Mouse (Mus musculus) brain, embryonic 14.5 days (tissue): ENCODE measurements around the gene Plppr5. TPM values are rescaled to one million over a fixed set of nuclear protein-coding genes. Genes with fewer than 3 reads are reported as not detected.

ENCODE experiments used
- DNase-seq: peaks from one replicate; pipeline ENCODE4 v3.0.0-alpha.2; 2011; ENCODE audit warnings: low read depth
- CTCF ChIP-seq: fragments of 200-500 bp; IDR thresholded peaks from 2 replicates; pipeline ENCODE4 v1.5.1; 2012; ENCODE audit warnings: inconsistent platforms, mild to moderate bottlenecking, moderate library complexity, borderline replicate concordance; ENCODE audit not compliant: insufficient read depth, insufficient read length; ENCODE audit errors: extremely low read depth
- POLR2A ChIP-seq: fragments of 200-500 bp; IDR thresholded peaks from 2 replicates; pipeline ENCODE4 v1.6.1; 2012; ENCODE audit warnings: mild to moderate bottlenecking, inconsistent platforms, borderline replicate concordance; ENCODE audit not compliant: poor library complexity, insufficient read depth, insufficient read length, severe bottlenecking; ENCODE audit errors: extremely low read depth
- polyA plus RNA-seq: library from polyadenylated mRNA; depleted of rRNA; stranded (reverse); fragments of >200 nt; gene quantifications from 2 replicates; pipeline ENCODE4 v1.2.3, GENCODE M21; 2012; rRNA removed

The Plppr5 gene
- polyA plus RNA-seq, result 2.1 and 3.4 TPM in 2 replicates

DNA sequence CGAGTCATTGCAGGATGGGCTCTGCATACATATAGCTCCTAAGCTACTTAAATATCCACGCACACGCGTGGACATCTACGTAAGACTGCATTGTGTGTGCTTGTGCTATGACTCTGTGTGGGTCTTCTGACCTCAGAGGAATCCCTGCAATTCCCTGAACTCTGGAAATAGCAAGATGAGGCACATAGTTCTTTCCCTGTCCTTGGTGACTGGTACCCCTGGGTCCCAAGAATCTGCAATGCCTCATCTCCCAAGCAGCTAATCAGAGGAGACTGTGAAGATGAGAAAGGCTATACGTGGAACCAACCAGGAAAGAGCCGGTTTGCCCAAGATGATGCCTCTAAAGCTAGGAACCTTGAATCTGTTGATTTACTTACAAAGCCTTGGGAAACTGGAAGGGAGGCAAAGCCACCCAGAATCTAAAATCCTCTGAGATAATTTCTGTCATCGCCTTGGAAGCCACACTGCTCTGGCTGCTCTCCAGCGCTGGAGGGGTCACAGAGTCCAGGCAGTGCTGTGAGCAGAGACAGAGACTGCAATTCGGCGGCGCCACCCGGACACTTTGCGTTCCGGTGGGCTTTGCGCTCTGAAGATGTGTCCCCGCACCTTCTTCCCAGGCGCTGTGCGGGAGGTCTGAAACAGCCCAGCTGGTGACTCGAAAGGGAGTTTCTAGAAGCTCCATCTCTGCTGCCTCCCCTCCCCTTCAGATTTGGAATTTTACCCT is at the start of gene Plppr5:
Gene Plppr5 (plus strand): TSS at position 308 of the 724 bp plus-strand sequence.
- peak; percentile 63 for DNase-seq
- no peak for TF ChIP-seq CTCF
- TF ChIP-seq POLR2A, result no peak

DNA sequence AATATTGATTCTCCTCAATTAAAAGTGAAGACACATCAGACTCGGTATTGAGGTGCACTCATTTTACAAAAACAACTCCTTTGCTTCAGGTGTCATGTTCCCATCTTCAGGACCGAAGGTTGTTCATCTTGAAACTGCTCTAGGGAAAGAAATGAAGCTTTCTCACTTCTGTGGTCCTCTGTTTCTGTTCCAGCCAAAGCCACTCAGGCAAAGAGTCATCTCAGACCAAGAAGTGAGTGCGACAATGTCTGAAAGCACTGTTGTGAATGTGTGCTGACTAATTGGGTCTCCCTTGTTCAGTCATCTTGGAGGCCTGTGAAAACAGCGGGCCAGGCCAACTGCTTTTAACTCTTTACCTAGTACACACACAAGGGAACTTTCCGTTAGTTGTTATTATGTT is 24.7 kb upstream of the Plppr5 start:
- DNase-seq, result no peak
- TF ChIP-seq POLR2A, result no peak
- no peak for TF ChIP-seq CTCF

DNA sequence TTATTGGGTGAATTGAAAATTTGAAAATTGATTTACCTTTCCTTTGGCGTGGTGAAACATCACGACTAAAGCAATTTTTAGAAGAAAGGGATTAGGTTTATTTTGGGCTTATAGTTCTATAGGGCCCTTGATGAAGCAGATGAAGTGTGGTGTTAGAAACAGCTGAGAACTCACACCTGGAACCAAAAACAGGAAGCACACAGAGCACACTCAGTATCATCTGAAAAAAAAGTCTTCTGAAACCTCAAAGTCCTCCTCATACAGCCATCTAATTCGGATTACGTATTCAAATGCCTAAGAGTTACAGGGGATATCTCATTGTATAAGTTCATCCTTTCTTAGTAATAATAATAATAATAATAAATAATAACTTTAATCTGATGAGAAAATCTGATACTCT is 24.1 kb upstream of the Plppr5 start:
- TF ChIP-seq POLR2A (no peak), CTCF (no peak)
- no peak for DNase-seq

DNA sequence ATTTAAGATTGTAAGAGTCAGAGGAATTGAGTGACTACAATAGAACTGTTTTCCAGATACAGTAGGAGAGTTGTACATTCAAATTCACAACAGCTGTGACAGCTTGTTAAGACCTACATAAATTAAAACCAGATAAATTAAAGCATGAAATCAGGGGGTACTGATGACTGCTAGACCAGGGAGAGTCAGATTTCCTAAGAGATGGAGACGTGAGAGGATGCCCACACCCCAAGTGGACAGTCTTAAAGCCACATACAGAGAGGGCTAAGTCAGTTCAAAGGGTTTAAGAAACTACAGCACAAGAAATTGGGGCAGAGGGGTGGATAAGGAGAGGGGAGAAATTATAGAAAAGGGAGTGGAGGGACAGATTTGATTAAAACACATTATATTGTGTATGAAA is 17.7 kb upstream of the Plppr5 start:
- TF ChIP-seq CTCF (no peak), POLR2A (no peak)
- peak; percentile 16 for DNase-seq

DNA sequence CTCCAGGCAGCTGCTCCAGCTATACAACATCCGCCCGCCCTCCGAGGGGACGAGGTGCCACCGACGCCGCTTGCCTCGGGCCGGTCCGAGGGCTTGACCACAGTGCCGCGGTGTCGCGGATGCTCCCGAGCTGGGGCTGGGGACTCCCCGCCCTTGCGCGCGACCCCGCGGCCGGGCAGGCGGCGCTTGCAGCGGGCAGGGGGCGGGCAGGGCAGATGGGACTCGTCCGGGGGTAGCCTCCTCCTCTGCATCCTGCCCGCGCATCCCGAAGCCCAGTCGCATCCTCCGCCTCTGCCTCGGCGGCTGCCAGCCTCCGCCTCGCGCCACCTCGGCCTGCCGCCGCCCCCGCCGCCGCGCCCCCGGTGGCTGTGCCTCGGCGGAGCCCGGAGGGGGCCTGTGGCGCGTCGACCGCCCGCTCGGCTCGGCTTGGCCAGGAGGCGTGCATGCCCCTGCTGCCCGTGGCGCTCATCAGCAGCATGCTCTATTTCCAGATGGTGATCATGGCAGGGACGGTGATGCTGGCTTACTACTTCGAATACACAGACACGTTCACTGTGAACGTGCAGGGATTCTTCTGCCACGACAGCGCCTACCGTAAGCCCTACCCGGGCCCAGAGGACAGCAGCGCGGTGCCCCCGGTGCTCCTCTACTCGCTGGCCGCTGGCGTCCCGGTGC is 754 bp downstream of the Plppr5 start:
- TF ChIP-seq POLR2A, result 0 out of 2 replicates have a peak, but pooled peaks have one; percentile 24
- TF ChIP-seq CTCF, result no peak
- DNase-seq, result peak; percentile 75

DNA sequence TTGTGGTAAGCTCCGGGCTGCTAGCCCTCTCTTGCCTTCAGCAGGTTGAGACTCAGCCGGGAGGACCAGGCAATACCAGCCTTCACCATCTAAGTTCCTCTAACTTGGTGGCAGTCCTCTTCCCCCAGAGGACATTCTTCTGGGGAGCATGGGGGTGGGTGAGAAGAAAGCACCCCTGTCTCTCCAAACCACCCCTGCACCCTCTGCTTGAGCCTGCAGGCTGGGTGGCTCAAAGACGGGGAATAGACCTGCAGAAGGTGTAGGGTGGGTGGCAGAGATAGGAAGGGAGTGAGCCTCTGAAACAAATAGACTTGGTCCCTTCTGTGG is 1.3 kb downstream of the Plppr5 start:
- TF ChIP-seq CTCF, result no peak
- TF ChIP-seq POLR2A, result no peak
- DNase-seq, result no peak

DNA sequence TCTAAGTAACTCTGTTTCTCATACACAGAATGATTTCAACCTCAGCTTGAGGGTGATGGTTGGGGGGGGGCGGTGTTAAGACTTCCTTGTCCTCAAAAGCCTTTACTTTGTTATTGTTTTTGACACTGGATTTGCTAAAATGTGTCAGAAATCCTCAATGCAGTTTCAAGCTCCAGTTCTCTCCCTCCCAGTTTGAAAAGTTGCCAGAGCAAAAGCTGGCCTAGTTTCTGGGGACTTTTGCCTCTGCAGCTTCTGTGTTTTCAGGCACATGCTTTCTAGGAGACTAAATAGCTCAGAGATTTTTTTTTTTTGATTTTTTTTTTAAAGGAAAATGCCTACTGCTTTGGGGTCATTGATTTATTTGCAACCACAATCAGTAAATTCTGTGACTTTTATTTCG is 2.7 kb downstream of the Plppr5 start:
- DNase-seq, result no peak
- TF ChIP-seq CTCF, result no peak
- no peak for TF ChIP-seq POLR2A

DNA sequence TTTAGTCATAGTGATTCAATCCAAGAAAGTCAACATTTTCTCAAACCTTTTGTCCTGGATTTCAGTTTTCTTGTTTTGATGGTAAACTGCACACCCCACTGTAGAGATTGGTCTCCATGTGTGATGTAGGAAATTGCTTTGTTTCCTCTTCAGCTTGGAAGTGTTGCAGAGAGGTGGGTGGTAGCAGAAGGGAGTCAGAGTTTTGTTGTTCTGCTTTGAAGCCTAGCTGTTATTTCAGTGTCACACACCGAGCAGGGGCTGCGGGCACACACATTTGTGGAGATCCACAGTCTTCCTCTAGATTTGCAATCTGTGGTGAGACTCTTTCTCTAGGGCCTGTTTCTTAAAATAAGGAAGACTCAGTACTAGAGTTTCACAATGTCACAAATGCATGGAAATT is 8.0 kb downstream of the Plppr5 start:
- TF ChIP-seq CTCF (no peak), POLR2A (no peak)
- no peak for DNase-seq

DNA sequence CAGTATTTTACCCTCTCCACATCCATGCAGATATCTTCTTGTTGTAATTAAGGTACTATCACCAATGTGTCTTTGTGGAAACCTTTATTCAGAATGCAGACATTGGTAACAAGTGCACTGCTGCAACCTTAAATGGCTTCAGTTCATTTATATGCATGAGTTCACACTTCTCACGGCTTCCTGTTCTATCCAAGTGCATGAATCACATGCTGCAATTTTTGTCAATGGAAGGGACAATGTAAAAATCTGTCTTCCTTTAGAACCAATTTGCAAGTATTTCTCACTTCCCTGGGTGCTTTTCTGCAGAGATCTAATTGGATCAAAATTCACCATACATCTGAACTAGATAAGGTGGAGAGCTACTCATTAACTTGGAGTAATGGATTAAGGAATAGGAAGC is 27.8 kb downstream of the Plppr5 start:
- peak; percentile 73 for DNase-seq
- TF ChIP-seq CTCF (no peak), POLR2A (no peak)

DNA sequence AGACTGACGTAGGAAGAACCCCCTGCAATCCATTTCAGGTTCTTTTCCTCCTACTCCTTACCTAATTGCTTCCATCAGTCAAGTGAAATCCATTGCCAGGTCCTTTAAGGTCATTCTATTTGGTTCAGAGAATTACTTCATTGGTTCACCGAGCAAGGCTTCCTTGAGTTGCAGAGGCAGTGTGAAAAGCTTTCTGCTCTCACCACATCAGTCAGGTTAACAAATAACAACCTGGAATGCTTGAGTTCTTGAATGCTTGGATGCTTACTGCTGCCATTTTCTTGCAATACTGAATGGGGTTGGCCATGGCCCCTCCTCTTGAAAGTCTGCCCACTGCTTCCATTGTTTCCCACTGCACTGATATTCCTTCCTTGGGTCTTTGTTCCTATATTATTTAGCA is 28.8 kb downstream of the Plppr5 start:
- TF ChIP-seq POLR2A (no peak), CTCF (no peak)
- no peak for DNase-seq

DNA sequence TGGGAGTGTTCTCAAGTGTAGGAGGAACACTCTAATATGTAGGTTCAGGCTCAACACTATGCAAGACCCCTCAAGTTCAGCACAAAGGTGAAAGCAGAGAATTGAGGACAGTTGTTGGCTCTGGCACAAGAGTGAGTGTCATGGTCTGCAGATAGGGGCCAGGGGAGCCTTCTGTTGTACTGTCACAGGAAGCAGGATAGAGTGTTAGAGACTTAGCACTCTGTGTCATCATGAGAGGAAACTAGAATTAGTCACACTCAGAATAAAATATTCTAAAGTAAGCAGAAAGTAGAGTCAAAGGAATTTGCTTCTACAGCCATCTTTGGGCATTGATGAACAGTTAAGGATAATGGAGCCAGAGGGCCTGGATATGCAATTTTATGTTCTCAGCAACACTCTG is 31.7 kb downstream of the Plppr5 start:
- TF ChIP-seq POLR2A (no peak), CTCF (no peak)
- no peak for DNase-seq

DNA sequence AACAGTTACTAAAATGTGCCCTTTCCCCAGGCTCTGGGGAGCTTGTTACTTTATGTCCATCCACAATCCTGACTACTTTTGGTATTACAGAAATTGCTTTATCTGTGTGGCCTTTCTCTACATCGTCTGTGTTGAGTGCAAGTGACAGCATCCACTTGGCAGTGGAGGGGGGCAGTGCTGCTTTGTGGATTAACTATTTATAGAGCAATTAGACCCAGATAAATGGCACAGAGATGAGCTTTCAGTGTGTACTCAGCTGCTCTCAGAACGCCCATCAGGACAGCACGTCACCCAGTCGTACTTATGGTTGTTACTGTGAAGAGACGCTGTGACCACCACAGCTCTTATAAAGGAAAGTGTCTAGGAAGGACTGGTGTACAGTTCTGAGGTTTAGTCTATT is 36.8 kb downstream of the Plppr5 start:
- DNase-seq, result no peak
- TF ChIP-seq CTCF (no peak), POLR2A (no peak)
